Mouse (Mus musculus) spleen, adult 2 months (tissue): ENCODE results near the gene Adgrv1.
A peak's percentile ranks its signal among the peaks of the same experiment; 100 is the strongest.

Source experiments
- CTCF ChIP-seq: fragments of 200-500 bp; IDR thresholded peaks from 2 replicates; pipeline ENCODE4 v1.5.1; 2011; ENCODE audit warnings: mild to moderate bottlenecking, inconsistent platforms; ENCODE audit not compliant: insufficient read depth, insufficient read length, insufficient replicate concordance; ENCODE audit errors: extremely low read depth
- POLR2A ChIP-seq: fragments of 200-500 bp; IDR thresholded peaks from 2 replicates; pipeline ENCODE4 v1.6.1; 2011; ENCODE audit warnings: low read depth, low read length, inconsistent platforms

DNA sequence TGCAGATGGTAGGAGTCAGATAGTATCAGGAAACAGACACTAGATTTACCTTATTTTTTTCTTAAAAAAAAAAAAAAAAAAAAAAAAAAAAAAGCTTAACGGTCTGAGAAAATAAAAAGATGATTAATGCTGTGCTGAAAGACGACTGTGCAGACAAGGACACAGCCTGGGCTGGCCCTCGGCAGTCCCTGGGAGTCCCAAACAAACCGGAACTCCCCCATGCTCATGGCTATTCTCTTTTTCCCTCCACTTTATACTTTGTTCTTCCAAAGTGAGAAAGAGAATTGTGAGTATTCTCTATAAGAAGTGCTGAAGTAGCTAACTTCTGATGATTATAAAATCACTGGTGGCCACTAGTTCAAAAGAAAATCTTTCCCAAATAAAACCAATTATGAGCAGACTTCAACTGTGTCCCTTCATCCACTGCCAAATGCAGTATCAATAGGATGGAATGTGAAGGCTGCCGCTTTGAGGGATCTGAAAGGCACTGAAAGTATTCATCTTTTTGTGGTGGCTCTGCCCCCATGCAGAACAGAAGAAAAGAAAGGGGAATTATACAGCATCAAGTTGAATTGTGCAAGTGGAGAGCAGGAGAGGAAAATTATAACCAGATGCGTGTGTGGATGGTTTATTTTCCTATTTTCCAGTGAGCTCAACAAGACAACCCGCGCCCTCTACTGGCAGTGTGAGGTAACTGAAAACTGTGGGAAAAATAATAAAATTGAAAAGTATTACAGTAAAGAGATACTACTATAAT, 8.5 kb upstream of the Adgrv1 start:
- TF ChIP-seq CTCF: peak; percentile 29; the same call in 1 of the 2 replicates
- no peak for TF ChIP-seq POLR2A
